Mouse (Mus musculus) ES-Bruce4 (cell line): ENCODE measurements around the gene Cytip.

Experiments
- CTCF ChIP-seq: IDR thresholded peaks from one replicate; pipeline ENCODE4 v1.8.1; 2011; ENCODE audit warnings: low read depth, low read length
- EP300 ChIP-seq: IDR thresholded peaks from 2 replicates; pipeline ENCODE4 v1.6.1; 2011; ENCODE audit warnings: low read depth, low read length; ENCODE audit not compliant: insufficient read depth
- POLR2A ChIP-seq: IDR thresholded peaks from one replicate; pipeline ENCODE4 v1.8.1; 2011; ENCODE audit warnings: low read length; ENCODE audit not compliant: insufficient read depth

DNA sequence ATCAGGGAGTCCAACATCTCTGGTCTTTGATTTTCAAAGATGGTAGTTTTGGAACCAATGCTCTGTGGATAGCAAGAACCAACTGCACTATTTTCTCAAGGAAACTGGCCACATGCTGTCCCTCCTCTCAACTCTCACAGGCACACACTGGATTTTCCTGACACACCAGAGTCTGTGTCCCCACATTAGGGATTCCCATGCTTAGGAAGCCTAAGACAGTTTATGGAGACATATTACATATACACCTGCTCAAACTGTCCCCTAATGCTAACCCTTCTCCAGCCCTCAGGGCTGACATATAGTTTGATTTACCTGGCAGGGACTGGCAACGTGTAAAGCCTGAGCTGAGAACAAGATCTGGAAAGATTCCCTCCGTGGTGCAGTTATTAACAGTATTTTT is 37.2 kb downstream of the Cytip start:
- TF ChIP-seq POLR2A (no peak), EP300 (no peak), CTCF (no peak)
